Mouse (Mus musculus): ENCODE data around the gene Calcrl.
"Not testable (repeated sequence)": the region's sequence is repeated elsewhere in the genome, so short reads cannot be mapped to it uniquely, and the experiment has no call there.

Calcrl gene

GRCm38 (mm10) chr2:84388537-84388936, 36.7 kb downstream of the Calcrl start:
- DNase-seq: not testable (repeated sequence)

GRCm38 (mm10) chr2:84388023-84388416, 37.2 kb downstream of the Calcrl start:
- no peak for DNase-seq

GRCm38 (mm10) chr2:84387394-84388022, 37.7 kb downstream of the Calcrl start:
- DNase-seq: no peak

- DNase-seq: no peak
Observed at GRCm38 (mm10) chr2:84386563-84387393, 38.4 kb downstream of the Calcrl start.

DNA sequence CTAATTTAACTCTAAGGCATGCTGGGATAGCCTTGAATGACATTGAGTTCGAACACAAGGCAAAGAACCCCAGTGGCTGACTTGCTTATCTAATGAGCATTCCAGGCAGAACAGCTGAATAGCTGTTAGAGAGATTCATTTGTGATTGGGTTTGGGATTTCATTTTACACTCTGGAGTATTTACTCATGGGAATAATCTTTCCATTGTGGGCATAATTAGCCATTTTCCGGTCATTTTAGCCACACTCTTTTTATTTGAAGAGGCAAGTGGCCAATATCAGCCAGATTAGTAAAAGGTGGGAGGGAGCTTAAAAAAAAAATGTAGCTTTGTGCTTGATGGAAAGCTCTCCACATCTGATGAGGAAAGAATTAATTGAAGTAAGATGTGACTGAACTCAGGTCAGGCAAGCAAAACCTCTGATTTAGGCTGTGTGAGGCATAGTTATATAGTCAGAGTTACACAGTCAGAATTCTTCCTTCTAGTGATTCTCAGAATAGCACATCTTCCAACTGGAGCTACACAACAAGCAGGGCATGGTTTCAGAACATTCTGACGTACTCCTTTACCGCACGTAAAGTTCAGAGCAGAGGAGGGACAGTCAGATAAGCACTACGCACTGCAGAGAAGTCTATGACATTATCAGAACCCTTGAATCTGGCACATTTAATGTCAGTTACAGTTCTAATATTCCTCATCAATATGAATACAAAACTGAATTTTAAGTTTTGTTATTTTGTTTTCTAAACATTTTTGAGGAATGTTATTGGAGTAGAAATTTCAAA, 40.1 kb downstream of the Calcrl start:
- DNase-seq: no peak

DNA sequence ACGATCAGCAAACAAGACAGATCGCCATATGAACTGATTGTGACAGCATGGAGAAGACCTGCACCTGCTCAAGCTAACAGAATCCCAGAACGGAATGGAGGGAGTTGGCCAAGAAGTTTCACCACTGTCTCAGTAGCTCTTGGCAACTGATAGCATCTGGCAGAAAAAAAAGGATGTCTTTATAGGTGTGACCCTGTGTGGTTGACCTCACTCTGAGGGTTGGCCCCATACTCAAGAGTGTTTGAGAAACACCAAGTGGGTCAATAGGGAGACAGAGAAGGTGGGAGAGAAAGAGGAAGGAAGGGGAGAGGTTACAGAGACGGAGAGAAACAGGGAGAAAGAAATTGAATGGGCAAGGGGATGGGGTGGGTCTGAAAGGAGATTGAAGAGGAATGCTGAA, 41.4 kb downstream of the Calcrl start:
- DNase-seq: no peak

DNA sequence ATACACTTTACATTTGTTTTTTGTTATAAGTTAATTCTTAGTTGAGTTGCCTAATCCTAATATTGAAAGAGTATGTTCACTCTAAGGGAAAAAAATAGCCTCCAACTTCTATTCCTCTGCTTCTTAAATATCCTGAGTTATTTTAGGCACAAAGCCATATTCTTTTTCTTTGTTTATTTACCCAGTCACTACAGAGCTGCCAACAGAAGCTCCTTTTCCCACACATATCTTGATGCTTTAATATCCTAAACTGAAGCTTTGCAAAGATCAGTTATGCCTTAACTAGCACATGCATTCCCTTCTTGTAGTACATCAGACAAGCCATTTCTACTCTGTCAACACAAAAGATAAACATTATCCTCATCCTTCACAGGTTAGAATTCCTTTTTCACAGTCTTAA, 42.7 kb downstream of the Calcrl start:
- no peak for DNase-seq

DNA sequence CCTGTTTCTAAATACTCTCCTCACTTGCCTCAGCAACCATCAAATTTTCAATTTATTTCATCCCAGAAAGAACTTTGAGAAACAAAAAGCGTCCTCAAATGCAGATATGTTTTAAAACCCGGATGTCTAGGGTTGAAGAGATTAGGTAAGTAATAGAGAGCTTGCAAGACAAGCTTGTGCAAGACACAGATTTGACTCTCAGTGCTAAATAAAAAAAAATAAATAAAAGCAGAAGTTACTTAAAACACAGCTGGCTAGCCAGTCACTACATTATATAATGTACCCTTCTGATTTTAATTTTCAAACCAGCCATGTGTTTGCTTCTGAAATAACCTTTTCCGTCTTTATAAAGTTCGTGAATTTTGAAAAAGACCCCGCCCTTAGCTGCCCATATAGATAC, 43.2 kb downstream of the Calcrl start:
- no peak for DNase-seq

DNA sequence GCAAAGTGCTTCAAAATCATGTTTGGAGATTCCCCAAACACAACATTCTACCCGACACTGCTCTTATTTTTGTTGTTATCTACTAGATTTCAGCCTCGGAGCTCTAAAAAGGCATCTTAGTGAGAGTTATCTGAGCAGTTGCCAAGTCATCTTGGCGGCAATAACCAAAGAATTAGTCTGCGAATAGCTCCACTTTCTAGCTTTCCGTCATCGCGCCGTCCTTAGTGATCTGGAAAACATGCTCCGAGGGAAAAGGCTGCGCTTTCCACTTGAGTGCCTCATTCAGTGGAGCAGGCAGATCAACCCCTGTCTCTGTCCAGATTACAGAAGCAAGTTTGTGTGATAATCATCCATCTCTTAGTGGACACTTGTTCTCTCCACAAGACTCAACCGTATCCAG, 44.4 kb downstream of the Calcrl start:
- no peak for DNase-seq

- no peak for DNase-seq
Observed at GRCm38 (mm10) chr2:84378678-84379077, 46.5 kb downstream of the Calcrl start.

GRCm38 (mm10) chr2:84369256-84369655, 56.0 kb downstream of the Calcrl start:
- no peak for DNase-seq

- no peak for DNase-seq
Observed at GRCm38 (mm10) chr2:84366742-84367141, 58.5 kb downstream of the Calcrl start.

DNA sequence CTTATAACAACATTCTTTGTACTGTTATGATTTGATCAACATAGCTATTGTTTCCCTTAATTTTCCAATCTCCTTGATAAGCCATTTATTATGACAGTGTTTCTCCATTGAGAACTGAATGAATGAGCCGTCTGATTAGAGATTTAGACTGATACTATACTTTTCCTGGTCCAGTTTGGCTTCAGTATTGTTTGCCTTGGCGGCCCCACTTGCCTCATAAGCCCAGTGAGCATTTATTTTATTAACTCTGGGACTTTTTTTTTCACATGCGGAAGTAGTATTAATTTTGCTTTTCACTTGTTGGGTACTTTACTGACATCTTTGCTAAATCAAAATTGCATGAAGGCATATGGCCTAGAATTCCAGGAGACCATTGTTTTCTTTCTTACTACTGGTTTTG, 59.9 kb downstream of the Calcrl start:
- no peak for DNase-seq

- no peak for DNase-seq
Observed at GRCm38 (mm10) chr2:84362779-84363719, 62.2 kb downstream of the Calcrl start.

- no peak for DNase-seq
Observed at GRCm38 (mm10) chr2:84358690-84359343, 66.4 kb downstream of the Calcrl start.

DNA sequence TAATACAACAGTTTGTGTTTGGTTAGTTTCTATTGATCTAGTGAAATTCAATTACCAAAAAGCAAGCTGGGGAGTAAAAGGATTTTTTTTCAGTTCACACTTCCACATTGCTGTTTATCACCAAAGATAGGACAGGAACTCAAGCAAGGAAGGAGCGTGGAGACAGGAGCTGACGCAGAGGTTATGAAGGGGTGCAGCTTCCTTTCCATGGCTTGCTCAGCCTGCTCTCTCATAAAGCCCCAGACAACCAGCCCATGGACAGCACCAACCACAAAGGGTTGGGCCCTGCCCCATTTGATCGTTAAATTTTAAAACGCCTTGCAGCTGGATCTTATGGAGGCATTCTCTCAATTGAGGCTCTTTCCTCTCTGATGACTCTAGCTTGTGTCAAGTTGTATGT, 69.9 kb downstream of the Calcrl start:
- DNase-seq: no peak

GRCm38 (mm10) chr2:84347376-84347775, 77.8 kb downstream of the Calcrl start:
- peak; percentile 22 for DNase-seq

DNA sequence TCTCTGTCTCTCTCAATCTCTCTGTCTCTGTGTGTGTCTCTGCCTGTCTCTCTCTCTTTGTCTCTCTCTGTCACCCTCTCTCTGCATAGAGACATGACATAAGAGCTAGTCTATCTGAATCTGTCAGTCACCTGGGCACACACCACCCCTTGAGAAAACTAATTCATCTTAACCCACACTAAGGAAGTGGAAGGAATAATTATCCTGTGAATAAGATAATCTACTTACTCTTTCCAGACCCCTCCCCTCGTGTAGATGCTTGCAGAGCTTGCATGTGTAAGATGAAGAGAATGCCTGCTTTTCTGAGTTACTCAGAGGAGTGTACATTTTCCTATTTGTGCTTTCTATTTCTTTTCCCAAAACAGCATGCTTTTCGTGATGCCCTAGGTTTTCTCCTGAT, 81.5 kb downstream of the Calcrl start:
- no peak for DNase-seq

DNA sequence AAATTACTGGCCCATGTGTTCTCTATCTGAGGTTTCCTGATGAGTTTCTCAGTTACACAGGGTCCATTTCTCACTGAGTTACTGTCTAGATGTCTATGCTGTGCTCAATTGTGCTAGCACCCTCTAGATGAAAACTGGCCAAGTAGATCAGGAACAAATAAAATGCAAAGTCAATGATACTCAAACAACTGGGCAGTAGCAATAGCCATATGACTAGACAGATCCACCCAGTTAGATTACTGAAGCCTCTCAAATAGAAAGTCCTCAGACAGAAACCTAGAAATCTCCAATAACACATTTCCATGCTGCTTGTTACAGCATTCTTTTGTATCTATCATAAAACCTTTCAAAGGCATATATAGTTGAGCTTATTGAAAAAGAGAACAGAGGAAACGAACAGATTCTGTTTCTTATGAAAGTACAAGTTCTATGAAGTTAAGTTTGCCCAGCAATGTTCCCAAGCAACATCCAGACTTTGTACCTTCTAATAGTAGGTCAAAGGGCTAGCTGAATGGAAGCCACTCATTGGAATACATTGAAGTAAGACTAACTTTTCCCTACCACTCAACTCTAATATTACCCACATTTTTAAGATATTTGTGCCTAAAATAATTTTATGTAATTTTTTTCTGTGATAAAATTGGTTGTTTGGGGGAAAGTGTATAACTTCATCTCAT, 87.3 kb downstream of the Calcrl start:
- DNase-seq: no peak

GRCm38 (mm10) chr2:84336331-84336730, 88.9 kb downstream of the Calcrl start:
- DNase-seq: no peak

GRCm38 (mm10) chr2:84316185-84316805, 108.9 kb downstream of the Calcrl start:
- DNase-seq: no peak
